Mouse (Mus musculus): ENCODE data around the gene Klrd1.

GRCm38 (mm10) chr6:129548009-129548408, 43.6 kb upstream of the Klrd1 start:
- TF ChIP-seq CTCF (conservative IDR thresholded peaks at IDR 0.05; ENCODE audit: low read length) (no peak), POU5F1 (IDR thresholded peaks at IDR 0.05; ENCODE audit: borderline replicate concordance, low read length) (no peak), NANOG (IDR thresholded peaks at IDR 0.05; ENCODE audit: borderline replicate concordance, low read length) (no peak)
